Mouse (Mus musculus) 3T3-L1 (cell line): Measurements from ENCODE around the gene Spdye4c.

Source experiments
- DNase-seq: peaks from one replicate; pipeline ENCODE4 v3.0.0-alpha.2; 2015; ENCODE audit warnings: low read depth, low spot score

Spdye4c gene

GRCm38 (mm10) chr2:128590909-128591308, at the start of gene Spdye4c:
Gene Spdye4c (plus strand): TSS chr2:128591209.
- DNase-seq: no peak

GRCm38 (mm10) chr2:128543495-128543894, 47.5 kb upstream of the Spdye4c start:
- no peak for DNase-seq

- peak; percentile 96 for DNase-seq
Observed at GRCm38 (mm10) chr2:128544421-128545137, 46.4 kb upstream of the Spdye4c start.

- DNase-seq: no peak
Observed at GRCm38 (mm10) chr2:128545447-128545846, 45.6 kb upstream of the Spdye4c start.

- no peak for DNase-seq
Observed at GRCm38 (mm10) chr2:128547079-128547478, 43.9 kb upstream of the Spdye4c start.

- no peak for DNase-seq
Observed at GRCm38 (mm10) chr2:128548262-128548661, 42.7 kb upstream of the Spdye4c start.

GRCm38 (mm10) chr2:128549561-128549960, 41.4 kb upstream of the Spdye4c start:
- peak; percentile 67 for DNase-seq

- peak; percentile 50 for DNase-seq
Observed at GRCm38 (mm10) chr2:128549963-128550362, 41.0 kb upstream of the Spdye4c start.

- peak; percentile 29 for DNase-seq
Observed at GRCm38 (mm10) chr2:128552080-128552791, 38.8 kb upstream of the Spdye4c start.

GRCm38 (mm10) chr2:128552798-128553720, 38.0 kb upstream of the Spdye4c start:
- peak; percentile 39 for DNase-seq

GRCm38 (mm10) chr2:128555082-128555481, 35.9 kb upstream of the Spdye4c start:
- no peak for DNase-seq

- no peak for DNase-seq
Observed at GRCm38 (mm10) chr2:128564195-128564594, 26.8 kb upstream of the Spdye4c start.

- DNase-seq: peak; percentile 87
Observed at GRCm38 (mm10) chr2:128565904-128566303, 25.1 kb upstream of the Spdye4c start.

GRCm38 (mm10) chr2:128566304-128567147, 24.5 kb upstream of the Spdye4c start:
- peak; percentile 54 for DNase-seq

- peak; percentile 25 for DNase-seq
Observed at GRCm38 (mm10) chr2:128568018-128568417, 23.0 kb upstream of the Spdye4c start.

GRCm38 (mm10) chr2:128568490-128568889, 22.5 kb upstream of the Spdye4c start:
- DNase-seq: peak; percentile 60

- no peak for DNase-seq
Observed at GRCm38 (mm10) chr2:128571001-128571400, 20.0 kb upstream of the Spdye4c start.

GRCm38 (mm10) chr2:128572726-128573624, 18.0 kb upstream of the Spdye4c start:
- DNase-seq: peak; percentile 96

- no peak for DNase-seq
Observed at GRCm38 (mm10) chr2:128582881-128583280, 8.1 kb upstream of the Spdye4c start.

- no peak for DNase-seq
Observed at GRCm38 (mm10) chr2:128592301-128592700, 1.3 kb downstream of the Spdye4c start.
